Mouse (Mus musculus): ENCODE data around the gene Gm39115. TPM values are rescaled to one million over a fixed set of nuclear protein-coding genes. Genes with fewer than 3 reads are reported as not detected.
"Not testable (repeated sequence)": the region's sequence is repeated elsewhere in the genome, so short reads cannot be mapped to it uniquely, and the experiment has no call there.

Gene Gm39115
- polyA plus RNA-seq (2012), result not detected in 2 replicates

- H3K4me1 ChIP-seq (ENCODE audit: control insufficient read depth); H3K9me3 ChIP-seq (ENCODE audit: control insufficient read depth, low read length); H3K4me3 ChIP-seq (replicated peaks); H3K27me3 ChIP-seq (ENCODE audit: control insufficient read depth); H3K36me3 ChIP-seq (ENCODE audit: control insufficient read depth): not testable (repeated sequence)
Measured at GRCm38 (mm10) chr7:142135934-142136333, at the start of gene Gm39115. Gene Gm39115, minus strand, starts transcription at chr7:142136034.

GRCm38 (mm10) chr7:142181021-142181420 is 45.2 kb upstream of the Gm39115 start:
- TF ChIP-seq TAL1 (IDR thresholded peaks at IDR 0.05; ENCODE audit: low read length), result no peak
- TF ChIP-seq GATA1 (IDR thresholded peaks at IDR 0.05; ENCODE audit: low read length), result no peak
- Histone ChIP-seq H3K4me3 (replicated peaks) (no peak overlapping the region), H3K27me3 (ENCODE audit: control insufficient read depth) (no peaks in the 10 kb centered on the region), H3K4me1 (ENCODE audit: control insufficient read depth) (no peaks in the 10 kb centered on the region), H3K36me3 (ENCODE audit: control insufficient read depth) (no peaks in the 10 kb centered on the region), H3K9me3 (ENCODE audit: control insufficient read depth, low read length) (no peaks in the 10 kb centered on the region)

- Histone ChIP-seq H3K36me3 (ENCODE audit: control insufficient read depth) (no peaks in the 10 kb centered on the region), H3K9me3 (ENCODE audit: control insufficient read depth, low read length) (no peaks in the 10 kb centered on the region), H3K4me3 (replicated peaks) (no peak overlapping the region), H3K27me3 (ENCODE audit: control insufficient read depth) (no peaks in the 10 kb centered on the region), H3K4me1 (ENCODE audit: control insufficient read depth) (no peaks in the 10 kb centered on the region)
- TF ChIP-seq GATA1 (IDR thresholded peaks at IDR 0.05; ENCODE audit: low read length) (no peak), TAL1 (IDR thresholded peaks at IDR 0.05; ENCODE audit: low read length) (no peak)
Measured at GRCm38 (mm10) chr7:142178685-142179084, 42.9 kb upstream of the Gm39115 start.

- not testable (repeated sequence) for H3K4me3 ChIP-seq (replicated peaks); H3K36me3 ChIP-seq (ENCODE audit: control insufficient read depth); H3K9me3 ChIP-seq (ENCODE audit: control insufficient read depth, low read length); H3K4me1 ChIP-seq (ENCODE audit: control insufficient read depth); H3K27me3 ChIP-seq (ENCODE audit: control insufficient read depth)
Measured at GRCm38 (mm10) chr7:142175905-142176304, 40.1 kb upstream of the Gm39115 start, which contains the start of gene Krtap5-2. Gene Krtap5-2, minus strand, starts transcription at chr7:142176005.

GRCm38 (mm10) chr7:142169836-142170235 is 34.0 kb upstream of the Gm39115 start:
- no peak for TF ChIP-seq GATA1 (IDR thresholded peaks at IDR 0.05; ENCODE audit: low read length)
- TF ChIP-seq TAL1 (IDR thresholded peaks at IDR 0.05; ENCODE audit: low read length), result no peak
- H3K27me3 ChIP-seq (ENCODE audit: control insufficient read depth), result no peaks in the 10 kb centered on the region
- no peaks in the 10 kb centered on the region for H3K36me3 ChIP-seq (ENCODE audit: control insufficient read depth)
- H3K4me1 ChIP-seq (ENCODE audit: control insufficient read depth), result no peaks in the 10 kb centered on the region
- H3K9me3 ChIP-seq (ENCODE audit: control insufficient read depth, low read length), result no peaks in the 10 kb centered on the region
- no peak overlapping the region for H3K4me3 ChIP-seq (replicated peaks)

GRCm38 (mm10) chr7:142165639-142166038 is 29.8 kb upstream of the Gm39115 start, which contains the start of gene Gm4553:
Gene Gm4553, minus strand, starts transcription at chr7:142165739.
- H3K36me3 ChIP-seq (ENCODE audit: control insufficient read depth); H3K4me3 ChIP-seq (replicated peaks): not testable (repeated sequence)

GRCm38 (mm10) chr7:142159366-142159765 is 23.5 kb upstream of the Gm39115 start:
- H3K27me3 ChIP-seq (ENCODE audit: control insufficient read depth), result no peaks in the 10 kb centered on the region
- TF ChIP-seq TAL1 (IDR thresholded peaks at IDR 0.05; ENCODE audit: low read length) (no peak), GATA1 (IDR thresholded peaks at IDR 0.05; ENCODE audit: low read length) (no peak)
- no peaks in the 10 kb centered on the region for H3K36me3 ChIP-seq (ENCODE audit: control insufficient read depth)
- no peaks in the 10 kb centered on the region for H3K9me3 ChIP-seq (ENCODE audit: control insufficient read depth, low read length)
- H3K4me3 ChIP-seq (replicated peaks), result no peak overlapping the region
- H3K4me1 ChIP-seq (ENCODE audit: control insufficient read depth), result no peaks in the 10 kb centered on the region

More at GRCm38 (mm10) chr7:142165639-142166038, 29.8 kb upstream of the Gm39115 start, which contains the start of gene Gm4553:
- not testable (repeated sequence) for H3K9me3 ChIP-seq (ENCODE audit: control insufficient read depth, low read length); H3K4me1 ChIP-seq (ENCODE audit: control insufficient read depth); H3K27me3 ChIP-seq (ENCODE audit: control insufficient read depth)

GRCm38 (mm10) chr7:142157013-142157412 is 21.2 kb upstream of the Gm39115 start, which contains the start of gene Gm29735:
Gene Gm29735, minus strand, starts transcription at chr7:142157113.
- not testable (repeated sequence) for H3K4me3 ChIP-seq (replicated peaks); H3K4me1 ChIP-seq (ENCODE audit: control insufficient read depth); H3K9me3 ChIP-seq (ENCODE audit: control insufficient read depth, low read length); H3K36me3 ChIP-seq (ENCODE audit: control insufficient read depth); H3K27me3 ChIP-seq (ENCODE audit: control insufficient read depth)

- Histone ChIP-seq H3K27me3 (ENCODE audit: control insufficient read depth) (no peaks in the 10 kb centered on the region), H3K9me3 (ENCODE audit: control insufficient read depth, low read length) (no peaks in the 10 kb centered on the region), H3K36me3 (ENCODE audit: control insufficient read depth) (no peaks in the 10 kb centered on the region), H3K4me1 (ENCODE audit: control insufficient read depth) (no peaks in the 10 kb centered on the region), H3K4me3 (replicated peaks) (no peak overlapping the region)
- no peak for TF ChIP-seq GATA1 (IDR thresholded peaks at IDR 0.05; ENCODE audit: low read length)
- no peak for TF ChIP-seq TAL1 (IDR thresholded peaks at IDR 0.05; ENCODE audit: low read length)
Measured at GRCm38 (mm10) chr7:142155308-142155707, 19.5 kb upstream of the Gm39115 start.

- no peak for TF ChIP-seq TAL1 (IDR thresholded peaks at IDR 0.05; ENCODE audit: low read length)
- no peaks in the 10 kb centered on the region for H3K36me3 ChIP-seq (ENCODE audit: control insufficient read depth)
- H3K4me1 ChIP-seq (ENCODE audit: control insufficient read depth), result no peaks in the 10 kb centered on the region
- no peaks in the 10 kb centered on the region for H3K9me3 ChIP-seq (ENCODE audit: control insufficient read depth, low read length)
- H3K4me3 ChIP-seq (replicated peaks), result no peak overlapping the region
- H3K27me3 ChIP-seq (ENCODE audit: control insufficient read depth), result no peaks in the 10 kb centered on the region
Measured at GRCm38 (mm10) chr7:142152191-142152590, 16.4 kb upstream of the Gm39115 start.
